Mouse (Mus musculus): Measurements from ENCODE around the gene Ttc3.

DNA sequence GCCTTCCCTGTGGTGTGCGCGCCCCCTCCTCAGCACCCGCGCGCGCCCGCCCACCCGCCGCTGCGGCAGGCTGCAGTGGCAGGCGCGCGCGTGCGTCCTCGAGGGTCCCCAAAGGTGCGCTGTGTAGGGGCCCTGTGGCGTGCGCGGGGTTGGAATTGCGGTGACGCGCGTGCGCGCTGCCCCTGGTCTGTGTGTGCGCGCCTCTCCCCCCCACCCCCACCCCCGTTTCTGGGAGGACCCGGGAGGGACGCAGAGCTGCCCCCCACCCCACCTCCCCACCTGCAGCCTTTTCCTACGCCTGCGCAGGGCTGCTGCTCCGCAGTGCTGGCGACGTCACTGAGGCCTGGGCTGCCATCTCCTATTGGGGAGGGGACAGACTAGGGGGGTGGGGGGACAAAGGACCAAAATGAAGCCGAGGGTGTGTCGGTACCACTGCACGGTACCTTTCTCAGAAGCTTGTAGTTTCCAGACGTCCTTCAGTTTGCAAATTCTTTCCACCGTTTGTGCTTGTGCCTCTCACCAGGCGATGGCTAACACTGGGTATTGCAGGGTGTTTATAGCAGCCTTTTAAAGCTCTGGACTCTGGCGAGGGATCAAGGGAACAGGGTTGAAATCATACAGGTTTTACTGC, 998 bp downstream of the Ttc3 start, which contains the start of gene Pigp:
- TF ChIP-seq EP300 (IDR thresholded peaks at IDR 0.05) (no peak), CTCF (IDR thresholded peaks at IDR 0.05) (peak; percentile 43)

Data from lung, postnatal 0 days (tissue).